Mouse (Mus musculus): Measurements from ENCODE around the gene B3galt4. TPM values are rescaled to one million over a fixed set of nuclear protein-coding genes. Genes with fewer than 3 reads are reported as not detected.
A peak's percentile ranks its signal among the peaks of the same experiment; 100 is the strongest.
"Not testable (repeated sequence)": the region's sequence is repeated elsewhere in the genome, so short reads cannot be mapped to it uniquely, and the experiment has no call there.

B3galt4 gene
- total RNA-seq, 2 experiments from 2014 or later, result 7.1 to 7.2 TPM

GRCm38 (mm10) chr17:33909077-33909868 lies 42.0 kb downstream of the B3galt4 start, which contains the start of gene Daxx:
Gene Daxx, plus strand, starts transcription at chr17:33909414.
- peak; percentile 98 for DNase-seq (ENCODE audit: low spot score in 2 of 2)

- DNase-seq (ENCODE audit: low spot score in 2 of 2), result no peak
Measured at GRCm38 (mm10) chr17:33908331-33909076, 42.8 kb downstream of the B3galt4 start.

GRCm38 (mm10) chr17:33904835-33905234 lies 46.5 kb downstream of the B3galt4 start, which contains the start of gene Platr17:
Gene Platr17, plus strand, starts transcription at chr17:33905135.
- DNase-seq (ENCODE audit: low spot score in 2 of 2), result not testable (repeated sequence)

GRCm38 (mm10) chr17:33903911-33904651 lies 47.2 kb downstream of the B3galt4 start:
- DNase-seq (ENCODE audit: low spot score in 2 of 2), result not testable (repeated sequence)

- no peak for DNase-seq (ENCODE audit: low spot score in 2 of 2)
Measured at GRCm38 (mm10) chr17:33902491-33902890, 48.8 kb downstream of the B3galt4 start.

- DNase-seq (ENCODE audit: low spot score in 2 of 2), result no peak
Measured at GRCm38 (mm10) chr17:33902079-33902478, 49.2 kb downstream of the B3galt4 start.

GRCm38 (mm10) chr17:33901653-33902052 lies 49.6 kb downstream of the B3galt4 start:
- no peak for DNase-seq (ENCODE audit: low spot score in 2 of 2)

- DNase-seq (ENCODE audit: low spot score in 2 of 2), result no peak
Measured at GRCm38 (mm10) chr17:33900989-33901314, 50.3 kb downstream of the B3galt4 start.

- DNase-seq (ENCODE audit: low spot score in 2 of 2), result no peak
Measured at GRCm38 (mm10) chr17:33900281-33900988, 50.9 kb downstream of the B3galt4 start.

Other genes starting within 250 kb of the B3galt4 start
- 10 to 100 TPM; 85.4 to 85.6 TPM for gene March2, start 232.8 kb downstream of the B3galt4 start, total RNA-seq (2021)
- gene Rab11b, start 191.0 kb downstream of the B3galt4 start, total RNA-seq (2021), result 100 to 1,000 TPM; 305 to 306 TPM
- gene Angptl4, start 169.7 kb downstream of the B3galt4 start, total RNA-seq (2021), result 10 to 100 TPM; 43.9 to 68.2 TPM
- 100 to 1,000 TPM; 117 to 136 TPM for gene Kank3, start 141.0 kb downstream of the B3galt4 start, total RNA-seq (2021)
- 1,000 to 10,000 TPM; 1,918 to 2,060 TPM for gene Rps28, start 126.9 kb downstream of the B3galt4 start, total RNA-seq (2021)
- 100 to 1,000 TPM; 354 to 402 TPM for gene Ndufa7, start 126.9 kb downstream of the B3galt4 start, total RNA-seq (2021)
- gene Cd320, start 108.4 kb downstream of the B3galt4 start, total RNA-seq (2021), result 10 to 100 TPM; 34.3 to 36.0 TPM
- gene Gm7029, start 77.7 kb downstream of the B3galt4 start, total RNA-seq (2021), result not detected
- 10 to 100 TPM; 30.5 to 31.0 TPM for gene Kifc1, start 60.8 kb downstream of the B3galt4 start, total RNA-seq (2021)
- not detected for gene Platr17, start 46.4 kb downstream of the B3galt4 start, total RNA-seq (2021)
- gene Daxx, start 42.1 kb downstream of the B3galt4 start, total RNA-seq (2021), result 10 to 100 TPM; 34.7 to 37.8 TPM
- gene Tapbp, start 35.6 kb downstream of the B3galt4 start, total RNA-seq (2021), result 100 to 1,000 TPM; 122 to 131 TPM
- gene Zbtb22, start 35.6 kb downstream of the B3galt4 start, total RNA-seq (2021), result 10 to 100 TPM; 43.0 to 47.1 TPM
- 10 to 100 TPM; 87.9 to 94.5 TPM for gene Rgl2, start 21.9 kb downstream of the B3galt4 start, total RNA-seq (2021)
- gene Pfdn6, start 11.1 kb downstream of the B3galt4 start, total RNA-seq (2021), result 10 to 100 TPM; 96.5 to 98.1 TPM
- gene Wdr46, start 10.8 kb downstream of the B3galt4 start, total RNA-seq (2021), result 10 to 100 TPM; 35.1 to 35.2 TPM
- gene Vps52, start 4.3 kb upstream of the B3galt4 start, total RNA-seq (2021), result 10 to 100 TPM; 62.8 to 72.5 TPM
- 1,000 to 10,000 TPM; 1,180 to 1,281 TPM for gene Rps18, start 4.5 kb upstream of the B3galt4 start, total RNA-seq (2021)
- 100 to 1,000 TPM; 173 to 174 TPM for gene H2-K1, start 48.9 kb upstream of the B3galt4 start, total RNA-seq (2021)
- gene Ring1, start 73.2 kb upstream of the B3galt4 start, total RNA-seq (2021), result 10 to 100 TPM; 49.0 to 54.3 TPM
- gene H2-Ke6, start 76.6 kb upstream of the B3galt4 start, total RNA-seq (2021), result 100 to 1,000 TPM; 135 to 144 TPM
- 100 to 1,000 TPM; 145 to 156 TPM for gene Slc39a7, start 80.2 kb upstream of the B3galt4 start, total RNA-seq (2021)
- gene Rxrb, start 80.3 kb upstream of the B3galt4 start, total RNA-seq (2021), result 10 to 100 TPM; 74.5 to 78.0 TPM
- gene Col11a2, start 87.9 kb upstream of the B3galt4 start, total RNA-seq (2021), result 1 to 10 TPM; 3.1 to 6.4 TPM
- under 1 TPM in 1 of 2 experiments, not detected in 1; 0.31 TPM for gene H2-Oa, start 140.9 kb upstream of the B3galt4 start, total RNA-seq (2021)
- gene H2-DMa, start 168.1 kb upstream of the B3galt4 start, total RNA-seq (2021), result 10 to 100 TPM; 11.2 to 11.7 TPM
- gene Brd2, start 171.1 kb upstream of the B3galt4 start, total RNA-seq (2021), result 100 to 1,000 TPM; 225 to 226 TPM
- 1 to 10 TPM; 1.2 to 3.0 TPM for gene H2-DMb2, start 191.8 kb upstream of the B3galt4 start, total RNA-seq (2021)
- gene H2-DMb1, start 201.6 kb upstream of the B3galt4 start, total RNA-seq (2021), result 1 to 10 TPM; 1.9 to 3.8 TPM
- gene Tap1, start 236.1 kb upstream of the B3galt4 start, total RNA-seq (2021), result 10 to 100 TPM; 20.8 to 22.1 TPM
- gene Psmb9, start 236.3 kb upstream of the B3galt4 start, total RNA-seq (2021), result 10 to 100 TPM; 12.6 to 15.0 TPM
- 10 to 100 TPM; 25.0 to 27.4 TPM for gene Psmb8, start 246.2 kb upstream of the B3galt4 start, total RNA-seq (2021)